Mouse (Mus musculus) skeletal muscle tissue, adult 2 months (tissue): ENCODE measurements around the gene Ndufa7.
"Not testable (repeated sequence)": the region's sequence is repeated elsewhere in the genome, so short reads cannot be mapped to it uniquely, and the experiment has no call there.

ENCODE experiments used
- DNase-seq: peaks from one replicate; pipeline ENCODE4 v3.0.0-alpha.2; 2012; ENCODE audit warnings: low read depth, low spot score

Gene Ndufa7

GRCm38 (mm10) chr17:33874411-33874810, 50.0 kb downstream of the Ndufa7 start:
- DNase-seq, result no peak

DNA sequence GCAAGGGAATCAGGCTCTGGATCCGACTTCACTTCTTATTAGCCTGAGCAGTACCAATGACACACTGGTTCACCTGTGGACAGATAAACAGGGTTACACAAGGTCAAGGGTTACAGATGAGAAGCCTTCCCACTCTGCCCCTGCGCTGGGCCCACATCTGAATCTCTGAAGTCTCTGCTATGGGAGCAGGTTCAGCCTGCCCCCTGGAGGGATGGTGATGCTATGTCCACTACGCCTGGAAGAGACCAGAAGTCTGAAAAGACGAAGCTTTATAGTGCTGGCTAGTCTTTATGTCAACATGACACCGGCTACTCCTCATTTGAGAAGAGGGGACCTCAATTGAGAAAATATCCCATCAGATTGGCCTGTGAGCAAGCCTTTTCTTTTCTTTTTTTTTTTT, 51.4 kb downstream of the Ndufa7 start:
- DNase-seq, result not testable (repeated sequence)

DNA sequence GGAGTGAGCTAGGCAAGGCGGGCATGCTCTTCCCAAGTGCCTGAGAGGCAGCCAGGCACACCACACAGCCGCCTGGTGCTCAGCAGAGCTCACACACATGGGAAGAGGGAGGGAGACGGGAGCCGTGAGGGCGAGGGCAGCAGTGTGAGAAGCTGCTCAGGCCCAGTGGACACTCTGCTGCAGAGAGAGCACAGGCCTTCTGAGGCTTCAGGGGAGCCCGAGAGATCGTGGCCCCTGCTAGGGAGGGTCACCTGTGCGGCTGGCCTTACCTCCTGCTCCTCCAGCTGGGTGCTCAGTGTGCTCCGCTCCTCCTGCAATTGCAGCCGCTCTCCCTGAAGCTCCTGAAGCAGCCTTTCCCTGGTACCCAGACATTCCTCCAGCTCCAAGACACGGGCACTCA, 59.9 kb downstream of the Ndufa7 start:
- not testable (repeated sequence) for DNase-seq

DNA sequence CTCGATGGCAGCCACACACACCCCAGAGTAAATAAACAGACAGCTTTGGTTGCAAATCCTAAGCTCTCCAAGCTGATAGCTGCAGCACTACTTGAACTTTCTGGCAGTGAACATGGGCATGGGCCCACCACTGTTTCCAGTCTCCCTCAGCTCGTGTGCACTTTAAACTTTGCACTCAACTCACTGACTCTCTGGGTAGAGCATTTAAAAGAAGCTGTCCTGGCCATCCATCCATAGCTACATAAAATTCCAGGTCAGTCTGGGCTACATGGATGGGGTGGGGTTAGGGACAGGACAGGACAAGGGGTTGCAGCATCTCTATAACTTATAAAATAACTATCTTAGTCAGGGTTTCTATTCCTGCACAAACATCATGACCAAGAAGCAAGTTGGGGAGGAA, 63.4 kb downstream of the Ndufa7 start:
- not testable (repeated sequence) for DNase-seq
